Mouse (Mus musculus): Measurements from ENCODE around the gene Hpgds. TPM values are rescaled to one million over a fixed set of nuclear protein-coding genes. Genes with fewer than 3 reads are reported as not detected.

Hpgds gene
- total and polyA plus RNA-seq, 2 experiments from 2014 or later = 2.8 to 3.7 TPM

GRCm38 (mm10) chr6:65075201-65075600 is 69.5 kb downstream of the Hpgds start:
- 84% methylated on average over 2 of the region's 2 CpGs for WGBS
- no peak for ATAC-seq (ENCODE audit: low FRiP score)
- TF ChIP-seq CTCF (IDR thresholded peaks at IDR 0.05) = no peak
- DNase-seq (ENCODE audit: low spot score) = peak; percentile 4
- Histone ChIP-seq H3K9ac (replicated peaks; ENCODE audit: low read length, poor library complexity, severe bottlenecking) (no peak overlapping the region), H3K36me3 (ENCODE audit: insufficient read depth, low read length) (peaks cover 29% of the 10 kb centered on the region), H3K4me2 (ENCODE audit: low read depth, low read length, poor library complexity, severe bottlenecking) (no peak overlapping the region), H3K27ac (ENCODE audit: low read depth, low read length) (no peak overlapping the region), H3K4me1 (ENCODE audit: insufficient read depth, low read length) (no peaks in the 10 kb centered on the region), H3K27me3 (ENCODE audit: insufficient read depth, low read length) (no peaks in the 10 kb centered on the region), H3K9me3 (ENCODE audit: low read length) (no peaks in the 10 kb centered on the region), H3K4me3 (ENCODE audit: low read depth, low read length) (no peak overlapping the region)

Other genes starting within 250 kb of the Hpgds start
- gene Smarcad1, start 102.3 kb downstream of the Hpgds start, total RNA-seq (2014; rRNA removed) = 47.8 and 60.3 TPM in 2 replicates
- 28.7 and 39.2 TPM in 2 replicates for gene Smarcad1, start 102.3 kb downstream of the Hpgds start, polyA plus RNA-seq (2015; fragmentation: Nextera tagmentation; extraction: Ambion mirVana)
- 1.6 and 5.3 TPM in 2 replicates for gene C130060K24Rik, start 236.2 kb upstream of the Hpgds start, total RNA-seq (2014; rRNA removed)
- 1.4 and 1.8 TPM in 2 replicates for gene C130060K24Rik, start 236.2 kb upstream of the Hpgds start, polyA plus RNA-seq (2015; fragmentation: Nextera tagmentation; extraction: Ambion mirVana)